Mouse (Mus musculus): ENCODE measurements at regions not wholly inside any gene's neighbourhood (a gene's known extent, or its start where the extent isn't known, plus 50 kb on each side); places are given as distances from the start of the nearest gene placed in this dataset.

- Histone ChIP-seq H3K4me3 (ENCODE audit: low read depth, low read length) (no peak overlapping the region), H3K9me3 (ENCODE audit: control insufficient read depth, low read length) (no peaks in the 10 kb centered on the region; the same call in 1 of the 2 replicates), H3K36me3 (ENCODE audit: control insufficient read depth, insufficient read depth, low read length) (no peaks in the 10 kb centered on the region), H3K9ac (ENCODE audit: low read length) (no peak overlapping the region), H3K4me1 (ENCODE audit: control insufficient read depth, insufficient read depth, low read length) (no peaks in the 10 kb centered on the region), H3K4me2 (ENCODE audit: low read depth, severe bottlenecking) (no peak overlapping the region), H3K27ac (replicated peaks; ENCODE audit: low read depth, low read length) (no peak overlapping the region), H3K27me3 (ENCODE audit: control insufficient read depth, insufficient read depth, low read length) (no peaks in the 10 kb centered on the region)
- ATAC-seq (ENCODE audit: insufficient number of reproducible peaks, low FRiP score, low TSS enrichment, low read depth) (no peak), DNase-seq (ENCODE audit: low spot score) (no peak)
- WGBS, result 91% methylated on average over 5 of the region's 5 CpGs
These were observed 438.2 kb upstream of the Cited2 start for GRCm38 (mm10) chr10:17284858-17285257.

GRCm38 (mm10) chr10:17287141-17287540, 435.9 kb upstream of the Cited2 start:
- Histone ChIP-seq H3K27ac (replicated peaks; ENCODE audit: low read depth, low read length) (no peak overlapping the region), H3K9ac (ENCODE audit: low read length) (no peak overlapping the region), H3K4me3 (ENCODE audit: low read depth, low read length) (no peak overlapping the region), H3K9me3 (ENCODE audit: control insufficient read depth, low read length) (no peaks in the 10 kb centered on the region; the same call in 1 of the 2 replicates), H3K36me3 (ENCODE audit: control insufficient read depth, insufficient read depth, low read length) (no peaks in the 10 kb centered on the region), H3K4me1 (ENCODE audit: control insufficient read depth, insufficient read depth, low read length) (no peaks in the 10 kb centered on the region), H3K4me2 (ENCODE audit: low read depth, severe bottlenecking) (no peak overlapping the region), H3K27me3 (ENCODE audit: control insufficient read depth, insufficient read depth, low read length) (no peaks in the 10 kb centered on the region)
- ATAC-seq (ENCODE audit: insufficient number of reproducible peaks, low FRiP score, low TSS enrichment, low read depth) (no peak), DNase-seq (ENCODE audit: low spot score) (no peak)
- WGBS, result 87% methylated on average over 2 of the region's 2 CpGs

GRCm38 (mm10) chr10:17288231-17288630, 434.8 kb upstream of the Cited2 start:
- H3K36me3 ChIP-seq (ENCODE audit: control insufficient read depth, insufficient read depth, low read length), result no peaks in the 10 kb centered on the region
- ATAC-seq (ENCODE audit: insufficient number of reproducible peaks, low FRiP score, low TSS enrichment, low read depth) (no peak), DNase-seq (ENCODE audit: low spot score) (no peak)
- no peak overlapping the region for H3K4me2 ChIP-seq (ENCODE audit: low read depth, severe bottlenecking)
- no peak overlapping the region for H3K4me3 ChIP-seq (ENCODE audit: low read depth, low read length)
- H3K9ac ChIP-seq (ENCODE audit: low read length), result no peak overlapping the region
- H3K9me3 ChIP-seq (ENCODE audit: control insufficient read depth, low read length), result no peaks in the 10 kb centered on the region
- no peaks in the 10 kb centered on the region for H3K27me3 ChIP-seq (ENCODE audit: control insufficient read depth, insufficient read depth, low read length)
- H3K27ac ChIP-seq (replicated peaks; ENCODE audit: low read depth, low read length), result no peak overlapping the region
- H3K4me1 ChIP-seq (ENCODE audit: control insufficient read depth, insufficient read depth, low read length), result no peaks in the 10 kb centered on the region
- 61% methylated on average over 2 of the region's 2 CpGs for WGBS

GRCm38 (mm10) chr10:17292331-17292730, 430.7 kb upstream of the Cited2 start:
- WGBS, result 85% methylated on average over 6 of the region's 6 CpGs
- H3K27ac ChIP-seq (replicated peaks; ENCODE audit: low read depth, low read length), result no peak overlapping the region
- no peak for DNase-seq (ENCODE audit: low spot score)
- H3K9me3 ChIP-seq (ENCODE audit: control insufficient read depth, low read length), result no peaks in the 10 kb centered on the region
- no peaks in the 10 kb centered on the region for H3K4me1 ChIP-seq (ENCODE audit: control insufficient read depth, insufficient read depth, low read length)
- no peaks in the 10 kb centered on the region for H3K36me3 ChIP-seq (ENCODE audit: control insufficient read depth, insufficient read depth, low read length)
- no peak overlapping the region for H3K9ac ChIP-seq (ENCODE audit: low read length)
- no peak overlapping the region for H3K4me3 ChIP-seq (ENCODE audit: low read depth, low read length)
- H3K27me3 ChIP-seq (ENCODE audit: control insufficient read depth, insufficient read depth, low read length), result no peaks in the 10 kb centered on the region
- no peak overlapping the region for H3K4me2 ChIP-seq (ENCODE audit: low read depth, severe bottlenecking)
- no peak for ATAC-seq (ENCODE audit: insufficient number of reproducible peaks, low FRiP score, low TSS enrichment, low read depth)

GRCm38 (mm10) chr10:17294440-17294839, 428.6 kb upstream of the Cited2 start:
- ATAC-seq (ENCODE audit: insufficient number of reproducible peaks, low FRiP score, low TSS enrichment, low read depth) (no peak), DNase-seq (ENCODE audit: low spot score) (no peak)
- Histone ChIP-seq H3K4me2 (ENCODE audit: low read depth, severe bottlenecking) (no peak overlapping the region), H3K27me3 (ENCODE audit: control insufficient read depth, insufficient read depth, low read length) (no peaks in the 10 kb centered on the region), H3K4me1 (ENCODE audit: control insufficient read depth, insufficient read depth, low read length) (no peaks in the 10 kb centered on the region), H3K4me3 (ENCODE audit: low read depth, low read length) (no peak overlapping the region), H3K27ac (replicated peaks; ENCODE audit: low read depth, low read length) (no peak overlapping the region), H3K9ac (ENCODE audit: low read length) (no peak overlapping the region), H3K36me3 (ENCODE audit: control insufficient read depth, insufficient read depth, low read length) (no peaks in the 10 kb centered on the region), H3K9me3 (ENCODE audit: control insufficient read depth, low read length) (no peaks in the 10 kb centered on the region)
- 72% methylated on average over 3 of the region's 3 CpGs for WGBS

GRCm38 (mm10) chr10:17295157-17295556, 427.9 kb upstream of the Cited2 start:
- no peak overlapping the region for H3K27ac ChIP-seq (replicated peaks; ENCODE audit: low read depth, low read length)
- no peak overlapping the region for H3K4me2 ChIP-seq (ENCODE audit: low read depth, severe bottlenecking)
- DNase-seq (ENCODE audit: low spot score), result no peak
- no peaks in the 10 kb centered on the region for H3K9me3 ChIP-seq (ENCODE audit: control insufficient read depth, low read length)
- no peak for ATAC-seq (ENCODE audit: insufficient number of reproducible peaks, low FRiP score, low TSS enrichment, low read depth)
- H3K36me3 ChIP-seq (ENCODE audit: control insufficient read depth, insufficient read depth, low read length), result no peaks in the 10 kb centered on the region
- no peak overlapping the region for H3K4me3 ChIP-seq (ENCODE audit: low read depth, low read length)
- no peaks in the 10 kb centered on the region for H3K27me3 ChIP-seq (ENCODE audit: control insufficient read depth, insufficient read depth, low read length)
- no peaks in the 10 kb centered on the region for H3K4me1 ChIP-seq (ENCODE audit: control insufficient read depth, insufficient read depth, low read length)
- 88% methylated on average over 3 of the region's 3 CpGs for WGBS
- H3K9ac ChIP-seq (ENCODE audit: low read length), result no peak overlapping the region

- ATAC-seq (ENCODE audit: insufficient number of reproducible peaks, low FRiP score, low TSS enrichment, low read depth) (no peak), DNase-seq (ENCODE audit: low spot score) (no peak)
- H3K4me2 ChIP-seq (ENCODE audit: low read depth, severe bottlenecking), result no peak overlapping the region
- no peak overlapping the region for H3K9ac ChIP-seq (ENCODE audit: low read length)
- no peaks in the 10 kb centered on the region for H3K36me3 ChIP-seq (ENCODE audit: control insufficient read depth, insufficient read depth, low read length)
- no peak overlapping the region for H3K4me3 ChIP-seq (ENCODE audit: low read depth, low read length)
- no peaks in the 10 kb centered on the region for H3K9me3 ChIP-seq (ENCODE audit: control insufficient read depth, low read length)
- no peaks in the 10 kb centered on the region for H3K4me1 ChIP-seq (ENCODE audit: control insufficient read depth, insufficient read depth, low read length)
- 25% methylated on average over 6 of the region's 6 CpGs for WGBS
- H3K27me3 ChIP-seq (ENCODE audit: control insufficient read depth, insufficient read depth, low read length), result no peaks in the 10 kb centered on the region
- H3K27ac ChIP-seq (replicated peaks; ENCODE audit: low read depth, low read length), result no peak overlapping the region
These were observed 423.4 kb upstream of the Cited2 start for GRCm38 (mm10) chr10:17299600-17299999.

- ATAC-seq (ENCODE audit: insufficient number of reproducible peaks, low FRiP score, low TSS enrichment, low read depth) (no peak), DNase-seq (ENCODE audit: low spot score) (no peak)
- Histone ChIP-seq H3K4me3 (ENCODE audit: low read depth, low read length) (no peak overlapping the region), H3K4me2 (ENCODE audit: low read depth, severe bottlenecking) (no peak overlapping the region), H3K27me3 (ENCODE audit: control insufficient read depth, insufficient read depth, low read length) (no peaks in the 10 kb centered on the region), H3K36me3 (ENCODE audit: control insufficient read depth, insufficient read depth, low read length) (no peaks in the 10 kb centered on the region), H3K9me3 (ENCODE audit: control insufficient read depth, low read length) (no peaks in the 10 kb centered on the region), H3K4me1 (ENCODE audit: control insufficient read depth, insufficient read depth, low read length) (0 out of 2 replicates have a peak, but pooled peaks cover under 1% of the 10 kb centered on the region), H3K27ac (replicated peaks; ENCODE audit: low read depth, low read length) (no peak overlapping the region), H3K9ac (ENCODE audit: low read length) (no peak overlapping the region)
- 88% methylated on average over 3 of the region's 3 CpGs for WGBS
These were observed 396.3 kb upstream of the Cited2 start for GRCm38 (mm10) chr10:17326724-17327123.

GRCm38 (mm10) chr10:17330904-17331606, 392.0 kb upstream of the Cited2 start:
- no peak overlapping the region for H3K27ac ChIP-seq (replicated peaks; ENCODE audit: low read depth, low read length)
- 10% methylated on average over 6 of the region's 6 CpGs for WGBS

More at GRCm38 (mm10) chr10:17330904-17331606, 392.0 kb upstream of the Cited2 start:
- Histone ChIP-seq H3K36me3 (ENCODE audit: control insufficient read depth, insufficient read depth, low read length) (no peaks in the 10 kb centered on the region), H3K4me1 (ENCODE audit: control insufficient read depth, insufficient read depth, low read length) (peaks cover 23% of the 10 kb centered on the region), H3K4me3 (ENCODE audit: low read depth, low read length) (peak overlapping the region; percentile 19), H3K4me2 (ENCODE audit: low read depth, severe bottlenecking) (peak overlapping the region; percentile 39), H3K27me3 (ENCODE audit: control insufficient read depth, insufficient read depth, low read length) (no peaks in the 10 kb centered on the region), H3K9ac (ENCODE audit: low read length) (peak overlapping the region; percentile 44; the same call in 1 of the 2 replicates), H3K9me3 (ENCODE audit: control insufficient read depth, low read length) (no peaks in the 10 kb centered on the region)
- DNase-seq (ENCODE audit: low spot score), result no peak
- ATAC-seq (ENCODE audit: insufficient number of reproducible peaks, low FRiP score, low TSS enrichment, low read depth), result no peak
